Mouse (Mus musculus) embryo, embryonic 9.5 days (tissue): Measurements from ENCODE around the gene St7l.

Source experiments
- DNase-seq: peaks from one replicate; pipeline ENCODE4 v3.0.0-alpha.2; 2017; ENCODE audit errors: extremely low spot score

St7l gene

DNA sequence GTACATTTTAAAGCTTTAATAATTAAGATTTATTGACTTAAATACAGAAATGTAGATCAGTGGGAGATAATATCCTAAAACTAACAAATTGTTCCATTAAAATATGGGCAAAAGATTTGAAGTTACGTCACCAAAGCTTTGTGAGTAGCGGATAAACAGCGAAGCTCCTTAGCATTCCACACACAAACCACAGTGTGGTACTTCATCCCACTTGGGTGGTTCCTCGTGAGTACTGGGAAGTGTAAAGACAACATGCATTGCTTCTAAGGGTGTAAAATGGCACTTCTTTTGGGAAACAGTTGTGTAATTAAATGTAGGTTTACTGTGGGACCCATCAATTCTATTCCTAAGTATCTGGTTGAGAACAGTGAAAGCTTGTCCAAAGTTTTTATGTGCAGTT is 37.3 kb downstream of the St7l start:
- DNase-seq, result no peak

DNA sequence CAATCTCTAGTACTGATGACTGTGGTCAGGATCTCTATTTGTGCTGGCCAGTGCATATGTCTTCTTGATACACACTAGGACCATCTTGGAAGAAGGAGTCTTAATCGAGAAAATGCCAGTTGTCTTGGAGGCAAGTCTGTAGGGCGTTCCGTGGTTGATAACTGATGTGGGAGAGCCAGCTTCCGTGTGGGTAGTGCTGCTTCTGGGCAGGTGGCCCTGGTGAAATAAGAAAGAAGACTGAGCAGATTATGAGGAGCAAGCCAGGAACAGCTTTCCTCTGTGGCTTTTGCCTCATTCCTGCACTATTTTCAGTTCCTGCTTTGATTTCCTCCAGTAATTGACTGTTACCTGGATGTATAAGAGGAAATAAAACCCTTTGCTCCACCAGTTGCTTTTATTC is 41.6 kb downstream of the St7l start:
- no peak for DNase-seq

GRCm38 (mm10) chr3:104906007-104906406 is 42.2 kb downstream of the St7l start:
- no peak for DNase-seq

DNA sequence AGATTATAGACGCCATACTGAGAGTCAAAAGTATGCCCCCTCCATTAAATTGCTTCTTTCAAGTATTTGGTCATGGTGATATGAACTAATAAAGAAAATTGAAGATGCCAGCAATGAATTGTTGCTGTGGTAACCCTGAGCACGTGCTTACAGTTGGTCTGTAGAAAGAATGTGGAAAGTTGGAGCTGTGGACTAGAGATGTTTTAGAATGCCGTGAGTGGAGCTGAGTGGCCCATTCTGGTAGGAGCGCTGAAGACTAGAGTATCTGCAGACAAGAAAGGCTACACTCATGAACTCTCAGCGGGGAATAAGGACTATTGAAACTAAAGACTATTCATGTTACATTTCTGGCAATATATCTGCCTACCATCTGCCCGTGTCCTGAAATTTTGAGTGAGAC is 45.4 kb downstream of the St7l start:
- no peak for DNase-seq

GRCm38 (mm10) chr3:104914986-104915385 is 51.2 kb downstream of the St7l start:
- no peak for DNase-seq

GRCm38 (mm10) chr3:104929385-104929784 is 65.6 kb downstream of the St7l start:
- no peak for DNase-seq

- DNase-seq, result no peak
Measured at GRCm38 (mm10) chr3:104937728-104938305, 74.0 kb downstream of the St7l start.

DNA sequence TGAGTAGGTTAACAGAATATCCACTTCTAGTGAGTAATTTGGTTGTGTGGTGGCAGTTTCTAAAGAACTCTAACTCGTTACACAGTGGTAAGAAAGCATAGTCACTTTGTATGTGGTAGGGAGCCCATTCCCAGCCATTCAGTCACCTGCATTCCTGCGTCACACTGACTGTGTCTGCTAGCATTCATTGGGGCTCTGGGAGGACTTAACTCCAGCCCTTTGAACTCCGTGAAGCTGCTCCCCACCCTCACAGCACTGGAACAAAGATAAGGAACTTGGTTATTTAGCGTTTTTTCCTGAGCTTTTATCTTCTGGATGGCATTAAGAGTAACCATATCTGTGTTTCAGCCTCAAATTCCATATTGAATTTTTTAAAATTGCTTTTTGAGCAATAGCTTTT is 74.5 kb downstream of the St7l start:
- DNase-seq, result no peak

- DNase-seq, result peak; percentile 35
Measured at GRCm38 (mm10) chr3:104940691-104941090, 76.9 kb downstream of the St7l start.

DNA sequence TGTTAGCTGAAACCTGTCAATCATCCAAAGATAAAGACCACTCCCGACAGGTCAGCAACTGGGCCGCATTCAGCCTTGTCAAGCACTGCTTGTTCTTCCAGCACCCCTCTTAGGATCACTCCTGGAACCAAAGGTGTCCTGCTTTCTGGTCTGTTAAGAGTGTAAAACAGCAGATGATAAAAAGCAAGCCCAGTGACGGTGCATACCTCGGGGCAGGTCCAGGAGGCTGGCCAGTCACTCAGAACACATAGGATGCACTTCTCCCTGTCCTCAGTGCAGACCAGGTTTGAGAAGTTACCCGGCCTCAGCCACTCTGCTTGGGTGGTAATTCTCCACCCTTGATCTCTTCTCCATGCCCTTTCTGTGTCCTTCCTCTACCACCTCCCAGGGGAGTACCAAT is 78.9 kb downstream of the St7l start:
- no peak for DNase-seq

DNA sequence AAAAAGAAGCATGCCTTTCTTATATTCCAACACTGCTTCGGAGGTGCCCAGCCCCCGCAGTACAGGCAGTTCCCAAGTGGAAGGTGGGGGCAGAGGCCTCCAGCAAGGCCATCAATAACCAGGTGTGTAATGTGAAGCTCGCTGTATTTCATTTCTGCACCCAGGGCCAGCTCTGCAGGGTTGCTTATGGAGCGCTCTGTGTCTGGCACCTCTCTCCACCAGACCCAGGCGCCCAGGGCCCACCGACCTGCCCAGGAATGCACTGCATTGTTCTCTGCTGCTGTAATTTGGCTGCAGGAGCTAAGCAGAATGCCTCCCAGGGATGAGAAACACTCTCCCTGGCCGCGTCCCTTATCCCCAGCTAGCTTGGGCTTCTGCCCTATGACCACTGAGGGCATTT is 79.5 kb downstream of the St7l start:
- no peak for DNase-seq

- no peak for DNase-seq
Measured at GRCm38 (mm10) chr3:104944894-104945293, 81.1 kb downstream of the St7l start.

DNA sequence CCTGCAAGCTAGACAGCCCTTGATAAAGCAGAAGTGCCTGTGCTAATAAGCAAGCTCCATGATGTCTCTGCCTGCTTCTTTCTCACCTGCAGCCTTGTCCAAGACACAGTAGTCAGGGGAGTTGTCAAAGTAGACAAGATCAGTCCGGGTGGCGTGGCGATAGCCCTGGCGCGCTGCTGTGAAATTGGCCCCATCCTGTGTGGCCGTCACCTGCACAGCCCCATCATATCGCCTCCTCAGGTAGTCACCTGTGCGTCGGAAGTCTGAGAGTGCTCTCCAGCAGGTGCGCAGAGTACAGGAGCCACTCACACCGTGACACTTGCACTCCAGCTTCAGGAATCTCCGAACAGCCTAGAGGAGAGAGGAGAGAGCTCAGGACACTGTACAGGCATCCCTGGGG is 87.1 kb downstream of the St7l start:
- no peak for DNase-seq

DNA sequence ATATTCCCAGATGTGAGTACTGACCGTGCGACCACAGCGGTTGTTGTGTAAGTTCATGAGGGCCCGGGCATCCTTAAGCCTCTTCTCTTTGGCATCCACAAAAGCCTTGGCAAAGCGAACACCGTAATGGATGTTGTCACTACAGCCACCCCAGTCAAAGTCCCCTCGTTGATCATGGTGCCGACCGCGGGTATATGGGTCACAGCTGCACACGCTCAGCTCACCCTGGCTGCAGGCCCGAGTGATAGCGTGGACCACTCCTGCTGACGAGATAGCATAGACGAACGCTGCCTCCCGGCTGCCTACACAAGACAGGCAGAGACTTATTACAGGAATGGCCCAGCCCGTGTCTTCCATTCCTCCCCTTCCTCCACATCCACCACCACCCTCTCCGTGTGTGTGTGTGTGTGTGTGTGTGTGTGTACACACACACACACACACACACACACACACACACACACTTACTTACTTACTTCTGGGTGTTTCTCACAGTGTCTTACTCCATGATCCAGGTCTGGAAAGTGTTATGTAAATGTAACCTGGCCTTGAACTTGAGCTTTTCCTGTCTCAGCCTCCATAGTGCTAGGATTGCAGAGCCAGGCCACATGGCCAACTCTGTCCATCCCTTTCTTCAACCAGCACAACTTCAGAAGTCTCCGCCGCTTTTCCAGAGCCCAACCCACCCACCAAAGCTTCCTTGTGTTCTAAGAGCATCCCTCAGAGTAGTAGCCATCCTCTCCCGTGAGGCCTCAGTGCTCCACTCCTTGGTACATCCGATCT is 89.3 kb downstream of the St7l start:
- no peak for DNase-seq

DNA sequence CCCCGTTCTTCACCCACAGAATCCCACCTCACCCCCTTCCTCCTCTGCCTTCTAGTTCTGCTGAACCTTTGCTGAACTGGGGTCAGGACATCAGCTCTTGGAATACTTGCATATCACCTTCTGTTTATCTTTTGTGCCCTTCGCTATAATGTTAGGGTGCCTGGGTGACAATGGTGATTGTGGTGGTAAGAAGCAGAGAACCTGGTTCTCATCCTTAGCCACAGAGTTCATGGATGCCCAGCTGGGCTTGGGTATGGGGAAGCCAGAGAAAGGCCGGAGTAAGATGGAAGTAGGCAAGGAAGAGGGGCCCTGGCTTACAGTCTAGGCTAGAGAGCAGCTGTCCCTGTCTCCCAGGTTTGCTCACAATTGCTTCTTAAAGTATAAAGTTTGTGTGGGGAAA is 90.3 kb downstream of the St7l start:
- DNase-seq, result no peak

DNA sequence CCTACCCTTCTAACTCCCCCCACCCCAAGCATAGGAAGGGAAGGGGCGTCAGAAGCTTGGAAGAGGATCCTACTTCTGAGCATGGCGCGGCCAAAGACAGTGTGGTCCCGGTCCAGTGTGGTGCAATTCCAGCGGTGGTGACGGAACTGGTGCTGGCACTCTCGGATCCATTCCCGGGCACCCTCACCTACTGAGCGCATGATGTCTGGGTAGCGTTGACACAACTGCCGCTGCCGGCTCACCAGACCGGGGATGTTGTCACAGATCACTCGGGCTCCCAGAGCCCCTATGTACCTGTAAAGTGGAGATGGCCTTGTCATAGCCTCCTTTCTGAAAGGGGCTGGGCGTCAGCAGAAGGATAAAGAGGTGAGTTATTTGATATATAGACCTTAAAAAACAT is 90.7 kb downstream of the St7l start:
- no peak for DNase-seq

GRCm38 (mm10) chr3:104956131-104956581 is 92.4 kb downstream of the St7l start:
- DNase-seq, result no peak

DNA sequence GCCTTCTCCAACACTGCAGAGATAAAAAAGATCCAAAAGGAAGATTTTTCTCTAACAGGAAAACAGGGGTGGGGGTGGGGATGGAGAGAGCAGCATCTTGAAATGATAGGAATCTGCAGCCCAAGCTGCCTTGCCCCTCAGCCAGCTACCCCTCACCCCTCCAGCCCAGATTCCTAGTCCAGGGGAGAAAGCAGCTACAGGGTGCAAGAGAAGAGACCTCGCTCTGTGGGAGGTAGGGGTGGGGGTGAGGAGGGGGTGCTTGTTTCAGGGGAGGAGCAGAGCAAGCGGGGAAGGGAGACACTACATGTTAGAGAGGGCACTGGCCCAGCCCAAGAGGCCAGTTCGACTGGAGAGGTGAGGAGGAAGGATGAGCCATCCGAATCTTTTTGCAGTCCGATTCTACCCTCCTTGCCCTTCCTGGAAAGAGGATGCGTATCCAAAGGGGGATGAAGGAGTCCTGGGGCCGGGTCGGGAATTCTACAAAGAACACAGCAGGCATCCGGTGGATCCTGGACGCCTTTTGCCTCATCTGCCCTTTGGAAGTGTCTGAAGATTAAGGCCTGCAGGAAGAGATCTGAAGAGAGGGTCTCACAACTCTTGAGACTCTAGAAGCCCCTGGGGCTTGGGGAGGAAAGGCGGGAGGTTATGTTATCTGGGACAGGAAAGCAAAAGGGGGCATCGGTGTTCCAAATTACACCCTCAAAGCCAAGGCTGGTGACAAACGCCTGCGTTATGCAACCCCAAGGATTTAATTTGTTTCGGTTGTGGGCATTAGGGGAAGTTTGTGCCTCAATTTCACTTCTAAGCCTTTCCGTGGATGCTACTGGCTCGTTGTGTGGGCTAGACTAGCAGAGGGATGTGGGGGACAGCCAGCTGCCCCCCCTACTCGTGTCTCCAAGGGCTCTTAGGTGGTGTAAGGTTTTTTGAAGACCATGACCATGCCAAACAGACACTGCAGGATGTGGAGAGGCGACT is 96.5 kb downstream of the St7l start:
- DNase-seq, result no peak

GRCm38 (mm10) chr3:104961066-104962059 is 97.6 kb downstream of the St7l start, which contains the start of gene Wnt2b:
Gene Wnt2b, minus strand, starts transcription at chr3:104961921.
- DNase-seq, result peak; percentile 39

GRCm38 (mm10) chr3:104962141-104962611 is 98.4 kb downstream of the St7l start:
- peak; percentile 52 for DNase-seq

DNA sequence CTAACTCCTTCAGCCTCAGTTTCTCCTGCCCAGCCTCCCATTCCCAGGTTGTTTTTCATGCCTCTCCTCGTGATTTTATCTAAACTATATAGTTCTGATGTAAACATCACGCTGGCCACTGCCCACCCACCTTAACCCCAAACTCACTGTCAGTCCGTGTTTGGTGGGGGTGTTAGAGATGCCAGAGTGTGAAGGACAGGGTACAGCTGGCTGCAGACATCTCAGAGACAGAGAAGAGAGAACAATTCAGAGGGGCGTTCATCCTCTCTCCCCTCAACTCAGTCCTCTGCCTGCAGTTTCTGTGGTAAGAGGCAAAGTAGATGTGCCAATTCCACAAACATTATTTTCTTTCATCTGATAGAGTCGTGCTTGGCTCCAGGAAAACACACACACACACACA is 99.1 kb downstream of the St7l start:
- DNase-seq, result no peak
